Mouse (Mus musculus) heart, postnatal 0 days (tissue): ENCODE data around the gene Gm5142.

Experiments used
- CTCF ChIP-seq: IDR thresholded peaks from 2 replicates; pipeline ENCODE4 v1.5.1; 2016; ENCODE audit warnings: antibody characterized with exemption, control low read depth, low read depth
- EP300 ChIP-seq: IDR thresholded peaks from 2 replicates; pipeline ENCODE4 v1.6.1; 2016; ENCODE audit warnings: antibody characterized with exemption, low read depth

DNA sequence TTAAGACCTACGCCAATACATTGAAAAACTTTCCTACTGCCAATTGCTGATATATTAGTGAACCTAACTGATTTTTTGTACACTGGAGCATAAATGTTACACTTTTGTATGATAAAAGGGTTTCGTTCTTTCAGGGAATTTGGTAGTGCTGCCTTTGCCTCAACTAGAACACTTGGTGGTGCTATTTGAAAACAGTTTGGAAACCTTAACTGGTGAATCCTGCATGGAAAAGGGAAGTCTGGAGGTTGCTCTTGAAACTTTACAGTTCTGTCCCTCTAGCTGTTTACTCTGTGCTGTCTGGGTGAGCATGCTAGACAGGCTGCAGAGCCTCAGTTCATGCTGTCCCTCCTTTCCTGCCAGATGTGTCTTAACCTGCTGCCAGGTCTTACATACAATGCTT lies 23.0 kb downstream of the Gm5142 start:
- peak; percentile 44 for TF ChIP-seq CTCF
- no peak for TF ChIP-seq EP300
